18 mouse cellular contexts compared by ENCODE assay signal in the genomic region with DNA sequence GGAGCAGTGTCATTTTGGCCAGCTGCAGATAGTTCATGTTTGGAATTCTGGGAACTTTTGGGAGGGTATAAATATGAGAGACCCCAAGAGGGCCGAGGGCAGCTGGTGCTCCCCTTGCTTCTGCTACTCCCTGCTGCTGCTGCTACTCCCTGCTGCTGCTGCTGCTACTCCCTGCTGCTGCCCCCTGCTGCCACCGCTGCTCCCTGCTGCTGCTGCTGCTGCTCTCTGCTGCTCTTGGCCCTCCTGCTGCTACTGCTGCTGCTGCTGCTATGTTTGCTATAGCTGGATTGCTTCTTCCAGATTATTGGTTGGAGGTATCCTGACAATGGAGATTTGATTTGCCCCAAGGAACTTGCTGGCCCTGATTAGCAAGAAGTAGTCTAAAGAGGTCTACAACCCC.
DNase-seq lines count a peak whose midpoint lies in the region; ATAC-seq and TF ChIP-seq lines count a peak whose summit lies in the region.
"Had no signal": no experiment of that assay in that cellular context is flagged by ENCODE, and none has a peak within 500 bp of the region (broad histone marks: within the 10 kb centered on the region; RNA-seq: fewer than 3 reads in every experiment).

No protein-coding gene starts in this region.

- H3K27ac ChIP-seq in heart, embryonic 11.5 days (ENCODE audit: low read depth, low read length), result no peak overlapping the region
- H3K27ac ChIP-seq in lung, postnatal 0 days (ENCODE audit: low read length), result no peak overlapping the region
- H3K27ac ChIP-seq: embryonic facial prominence, embryonic 15.5 days; forebrain, embryonic 13.5 days; hindbrain, embryonic 15.5 days; layer of hippocampus, adult 2 months; midbrain, embryonic 15.5 days had no signal

- H3K9me3 ChIP-seq in heart, embryonic 11.5 days (replicated peaks; ENCODE audit: control insufficient read depth, low read length), result no peaks in the 10 kb centered on the region
- H3K9me3 ChIP-seq in lung, postnatal 0 days (ENCODE audit: low read length), result no peaks in the 10 kb centered on the region
- H3K9me3 ChIP-seq: embryonic facial prominence, embryonic 15.5 days; forebrain, embryonic 13.5 days; hindbrain, embryonic 15.5 days; midbrain, embryonic 15.5 days had no signal

- H3K27me3 ChIP-seq in heart, embryonic 11.5 days (ENCODE audit: control insufficient read depth, insufficient read depth, low read length), result no peaks in the 10 kb centered on the region
- H3K27me3 ChIP-seq in lung, postnatal 0 days (replicated peaks; ENCODE audit: insufficient read depth, low read length), result no peaks in the 10 kb centered on the region
- no peaks in the 10 kb centered on the region for H3K27me3 ChIP-seq in splenic B cell, adult 2 months (ENCODE audit: control insufficient read depth, insufficient read depth, low read length, poor library complexity, severe bottlenecking)
- H3K27me3 ChIP-seq: embryonic facial prominence, embryonic 15.5 days; forebrain, embryonic 13.5 days; hindbrain, embryonic 15.5 days; midbrain, embryonic 15.5 days had no signal

- H3K4me3 ChIP-seq in heart, embryonic 11.5 days (ENCODE audit: low read depth, low read length), result no peak overlapping the region
- no peak overlapping the region for H3K4me3 ChIP-seq in lung, postnatal 0 days (ENCODE audit: low read depth, low read length)
- H3K4me3 ChIP-seq: embryonic facial prominence, embryonic 15.5 days; forebrain, embryonic 13.5 days; hindbrain, embryonic 15.5 days; layer of hippocampus, adult 2 months; midbrain, embryonic 15.5 days had no signal

- H3K9ac ChIP-seq in heart, embryonic 11.5 days (ENCODE audit: low read depth, low read length), result no peak overlapping the region
- no peak overlapping the region for H3K9ac ChIP-seq in lung, postnatal 0 days (replicated peaks; ENCODE audit: low read depth)
- H3K9ac ChIP-seq: embryonic facial prominence, embryonic 15.5 days; forebrain, embryonic 13.5 days; hindbrain, embryonic 15.5 days; midbrain, embryonic 15.5 days had no signal

- peak; percentile 38 for TF ChIP-seq CTCF in lung, postnatal 0 days (IDR thresholded peaks at IDR 0.05)

- no peak for TF ChIP-seq EP300 in lung, postnatal 0 days (IDR thresholded peaks at IDR 0.05)

- WGBS in heart, embryonic 11.5 days (ENCODE audit: insufficient replicate concordance), result 14% methylated on average over 2 of the region's 2 CpGs
- 28% methylated on average over 2 of the region's 2 CpGs for WGBS in lung, postnatal 0 days

- DNase-seq in heart, adult 11 months, result peak; percentile 67
- no peak for DNase-seq in lung, postnatal 0 days (ENCODE audit: low spot score)
- DNase-seq in lung, postnatal 4 days, result no peak
- DNase-seq in ES-CJ7 (ENCODE audit: low read depth, low spot score), result peak; percentile 14
- DNase-seq in splenic B cell, adult 2 months (ENCODE audit: low read depth, low spot score), result peak; percentile 4
- DNase-seq in left cerebral cortex, adult 9 months (ENCODE audit: low spot score in 2 of 2), result no peak
- no peak for DNase-seq in layer of hippocampus, postnatal 10 days (ENCODE audit: low spot score in 2 of 2)
- DNase-seq: adrenal gland, postnatal 14 days; cerebellum, adult 8-10 months; kidney, adult 8-10 months; right cerebral cortex, adult 18-20 months; spleen, adult 18-20 months had no signal

- no peaks in the 10 kb centered on the region; the same call in 1 of the 2 replicates for H3K4me1 ChIP-seq in heart, embryonic 11.5 days (ENCODE audit: control insufficient read depth, insufficient read depth, low read length)
- no peaks in the 10 kb centered on the region for H3K4me1 ChIP-seq in lung, postnatal 0 days (ENCODE audit: insufficient read depth, low read depth, low read length)
- H3K4me1 ChIP-seq: embryonic facial prominence, embryonic 15.5 days; forebrain, embryonic 13.5 days; hindbrain, embryonic 15.5 days; midbrain, embryonic 15.5 days had no signal

- no peak for ATAC-seq in heart, embryonic 11.5 days (replicated peaks; ENCODE audit: insufficient number of reproducible peaks, low FRiP score, low TSS enrichment)
- no peak for ATAC-seq in lung, postnatal 0 days
- ATAC-seq: forebrain, embryonic 13.5 days; midbrain, embryonic 15.5 days had no signal

- no peaks in the 10 kb centered on the region for H3K36me3 ChIP-seq in heart, embryonic 11.5 days (ENCODE audit: control insufficient read depth, insufficient read depth, low read length)
- no peaks in the 10 kb centered on the region for H3K36me3 ChIP-seq in lung, postnatal 0 days (ENCODE audit: insufficient read depth, low read length)
- no peaks in the 10 kb centered on the region for H3K36me3 ChIP-seq in splenic B cell, adult 2 months (ENCODE audit: control insufficient read depth, insufficient read depth, low read length, poor library complexity, severe bottlenecking)
- H3K36me3 ChIP-seq: embryonic facial prominence, embryonic 15.5 days; hindbrain, embryonic 15.5 days; midbrain, embryonic 15.5 days had no signal

- H3K4me2 ChIP-seq in heart, embryonic 11.5 days, result no peak overlapping the region
- no peak overlapping the region for H3K4me2 ChIP-seq in lung, postnatal 0 days (replicated peaks; ENCODE audit: low read depth, low read length)
- H3K4me2 ChIP-seq: embryonic facial prominence, embryonic 15.5 days; forebrain, embryonic 13.5 days; hindbrain, embryonic 15.5 days; midbrain, embryonic 15.5 days had no signal

Comparison
In these comparisons a context has a peak if more than half of its experiments do, and no peak if none do; other contexts are left out.
1. DNase-seq: peak in heart, adult 11 months (single experiment), ES-CJ7 (single experiment) and splenic B cell, adult 2 months (single experiment); none in lung, postnatal 0 days (single experiment), lung, postnatal 4 days (0 of 2), left cerebral cortex, adult 9 months (0 of 2) and layer of hippocampus, postnatal 10 days (0 of 2).